ENCODE assay signal across 14 mouse cellular contexts in the genomic region with DNA sequence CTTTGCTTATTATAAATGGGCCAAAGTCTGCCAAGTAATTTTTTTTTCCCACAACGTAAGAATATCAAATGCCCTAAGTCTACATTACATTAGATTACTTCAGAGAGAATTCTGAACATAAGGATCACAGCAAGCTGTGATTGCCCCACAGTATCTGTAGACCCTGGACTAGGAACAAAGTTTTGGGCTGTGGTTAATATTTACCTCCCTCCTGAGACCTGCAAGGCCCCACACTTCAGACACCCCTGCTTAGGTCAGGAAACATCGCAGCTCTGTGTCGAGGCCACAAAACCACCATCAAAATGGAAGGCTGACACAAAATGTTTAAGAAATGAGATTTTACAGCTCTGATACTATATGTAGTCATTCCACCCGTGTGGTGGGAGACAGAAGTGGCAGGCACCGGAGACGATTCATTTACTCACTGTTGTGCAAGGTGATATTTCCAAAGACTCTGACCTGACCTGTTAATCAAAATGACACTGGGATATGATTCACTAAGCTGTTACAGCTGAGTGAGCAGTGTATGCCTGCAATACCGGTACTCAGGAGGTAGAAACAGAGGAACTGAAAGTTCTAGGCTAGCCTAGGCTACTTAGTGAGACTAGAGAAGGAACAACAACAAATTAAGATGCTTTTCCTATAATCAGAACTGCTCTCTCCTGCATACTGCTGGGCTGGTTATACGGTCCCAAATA. TPM values are rescaled to one million over a fixed set of nuclear protein-coding genes. Genes with fewer than 3 reads are reported as not detected.
DNase-seq lines count a peak whose midpoint lies in the region; ATAC-seq and TF ChIP-seq lines count a peak whose summit lies in the region.
"Had no signal": no experiment of that assay in that cellular context is flagged by ENCODE, and none has a peak within 500 bp of the region (broad histone marks: within the 10 kb centered on the region; RNA-seq: fewer than 3 reads in every experiment).

No protein-coding gene starts in this region.

- H3K9me3 ChIP-seq in intestine, postnatal 0 days (ENCODE audit: control insufficient read depth) = no peaks in the 10 kb centered on the region
- H3K9me3 ChIP-seq: forebrain, embryonic 13.5 days; limb, embryonic 12.5 days; neural tube, embryonic 12.5 days had no signal

- ATAC-seq in intestine, postnatal 0 days = peak; percentile 91
- ATAC-seq in erythroblast, adult 5-6 weeks (replicated peaks; ENCODE audit: low FRiP score, poor library complexity, severe bottlenecking) = no peak
- ATAC-seq: activated CD4-positive, CD25-positive, alpha-beta regulatory T cell, adult 4 months; CD4-positive, CD25-positive, alpha-beta regulatory T cell, adult 4 months; forebrain, embryonic 13.5 days; midbrain, embryonic 16.5 days had no signal

- H3K4me1 ChIP-seq in intestine, postnatal 0 days (replicated peaks; ENCODE audit: control insufficient read depth, insufficient read depth, low read length) = no peaks in the 10 kb centered on the region; the same call in 1 of the 2 replicates
- peaks cover 23% of the 10 kb centered on the region for H3K4me1 ChIP-seq in small intestine, adult 2 months (ENCODE audit: control insufficient read depth, insufficient read depth, insufficient read length, low read length)
- H3K4me1 ChIP-seq: forebrain, embryonic 13.5 days; neural tube, embryonic 12.5 days had no signal

- H3K27ac ChIP-seq in intestine, postnatal 0 days (ENCODE audit: low read depth, low read length) = peak overlapping the region; percentile 81
- peak overlapping the region; percentile 89 for H3K27ac ChIP-seq in small intestine, adult 2 months (ENCODE audit: insufficient read depth, low read depth, low read length)
- H3K27ac ChIP-seq: forebrain, embryonic 13.5 days; limb, embryonic 12.5 days; neural tube, embryonic 12.5 days had no signal

- DNase-seq in NIH3T3 (ENCODE audit: low read depth) = peak; percentile 14
- DNase-seq in kidney, postnatal 25 days = peak; percentile 46 to 73
- DNase-seq in right cerebral cortex, postnatal 4 days = no peak
- no peak for DNase-seq in thymus, postnatal 36 days
- DNase-seq: lung, postnatal 14 days had no signal

- TF ChIP-seq CTCF in intestine, postnatal 0 days (IDR thresholded peaks at IDR 0.05; ENCODE audit: low read depth) = peak; percentile 27; the same call in 1 of the 2 replicates
- TF ChIP-seq CTCF in small intestine, adult 2 months (IDR thresholded peaks at IDR 0.05; ENCODE audit: extremely low read depth, insufficient read length, insufficient replicate concordance, low read depth, low read length) = peak; percentile 20; the same call in 1 of the 2 replicates

- TF ChIP-seq POLR2A in small intestine, adult 2 months (IDR thresholded peaks at IDR 0.05; ENCODE audit: low read depth, low read length) = no peak

- H3K4me3 ChIP-seq in intestine, postnatal 0 days (ENCODE audit: low read depth, low read length) = no peak overlapping the region
- H3K4me3 ChIP-seq in small intestine, adult 2 months (ENCODE audit: low read depth, low read length) = no peak overlapping the region
- H3K4me3 ChIP-seq: forebrain, embryonic 13.5 days; limb, embryonic 12.5 days; neural tube, embryonic 12.5 days had no signal

- WGBS in intestine, postnatal 0 days = 36% methylated on average over 8 of the region's 8 CpGs
- WGBS in small intestine, adult 2 months = 21% methylated on average over 8 of the region's 8 CpGs

- H3K27me3 ChIP-seq in intestine, postnatal 0 days (replicated peaks; ENCODE audit: control insufficient read depth, insufficient read depth, low read length) = no peaks in the 10 kb centered on the region
- H3K27me3 ChIP-seq in small intestine, adult 2 months (ENCODE audit: control insufficient read depth, insufficient read depth, low read length) = no peaks in the 10 kb centered on the region
- H3K27me3 ChIP-seq: forebrain, embryonic 13.5 days; limb, embryonic 12.5 days; neural tube, embryonic 12.5 days had no signal

- no peak overlapping the region for H3K4me2 ChIP-seq in intestine, postnatal 0 days (replicated peaks; ENCODE audit: low read depth)
- H3K4me2 ChIP-seq: forebrain, embryonic 13.5 days; limb, embryonic 12.5 days; neural tube, embryonic 12.5 days had no signal

- H3K9ac ChIP-seq in intestine, postnatal 0 days (ENCODE audit: low read depth, low read length) = no peak overlapping the region
- H3K9ac ChIP-seq: forebrain, embryonic 13.5 days; limb, embryonic 12.5 days; neural tube, embryonic 12.5 days had no signal

- H3K36me3 ChIP-seq in intestine, postnatal 0 days (ENCODE audit: control insufficient read depth, insufficient read depth) = peaks cover 49% of the 10 kb centered on the region
- peaks cover 59% of the 10 kb centered on the region for H3K36me3 ChIP-seq in small intestine, adult 2 months (ENCODE audit: control insufficient read depth, insufficient read depth, low read length)

RNA-seq across cellular contexts. Expression of a gene that starts 7.5 kb away (rescaled TPM):
- 108 and 122 TPM in 2 replicates for polyA plus RNA-seq in intestine, postnatal 0 days (2015; fragmentation: Nextera tagmentation; extraction: Ambion mirVana)
- polyA plus RNA-seq in small intestine, adult 2 months (2012; rRNA removed) = 13.3 and 52.2 TPM in 2 replicates
- 1.3 TPM in 1 of 2 replicates, not detected in the other for total RNA-seq in erythroblast, adult 5-6 weeks (2015; ENCODE audit: low replicate concordance)
- total RNA-seq in erythroblast, adult 5-6 weeks (2017; ENCODE audit: low replicate concordance) = 0.85 and 1.5 TPM in 2 replicates

RNA-seq across cellular contexts. Expression of a gene that starts 20.2 kb away (rescaled TPM):
- polyA plus RNA-seq in intestine, postnatal 0 days (2015; fragmentation: Nextera tagmentation; extraction: Ambion mirVana) = 51.3 and 51.5 TPM in 2 replicates
- polyA plus RNA-seq in small intestine, adult 2 months (2012; rRNA removed) = 1.4 and 2.5 TPM in 2 replicates
- 0.96 and 4.6 TPM in 2 replicates for total RNA-seq in erythroblast, adult 5-6 weeks (2015; ENCODE audit: low replicate concordance)
- total RNA-seq in erythroblast, adult 5-6 weeks (2017; ENCODE audit: low replicate concordance) = 6.4 and 12.3 TPM in 2 replicates

Comparison
In these comparisons a context has a peak if more than half of its experiments do, and no peak if none do; other contexts are left out.
1. DNase-seq: peak in NIH3T3 (single experiment) and kidney, postnatal 25 days (2 of 2); none in right cerebral cortex, postnatal 4 days (single experiment) and thymus, postnatal 36 days (0 of 2).
2. RNA of a gene that starts 20.2 kb away (polyA plus RNA-seq): 51.3 to 51.5 TPM in intestine, postnatal 0 days; 1.4 to 2.5 TPM in small intestine, adult 2 months; every median in the first group is over 10 times any median in the second.